ENCODE assay signal across 14 mouse cellular contexts in the genomic region with DNA sequence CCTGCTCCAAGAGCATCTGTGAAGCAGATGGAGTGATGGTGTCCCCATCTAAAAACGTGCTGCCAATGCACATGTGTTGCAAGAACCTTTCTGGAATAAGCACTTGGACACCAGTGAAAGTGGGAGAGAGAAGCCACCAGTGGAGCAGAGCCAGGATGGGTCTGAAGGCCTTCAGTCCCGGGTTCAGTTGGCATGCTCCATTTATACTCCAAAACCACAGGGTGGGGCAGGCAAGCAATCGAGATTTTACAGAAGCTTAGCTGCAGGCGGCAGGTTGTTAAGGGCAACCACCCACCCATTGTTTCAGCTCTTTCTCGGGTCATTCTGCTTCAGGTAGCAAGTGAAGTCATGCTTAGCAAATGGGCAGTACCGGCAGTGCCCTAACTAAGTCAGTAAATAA. TPM values are rescaled to one million over a fixed set of nuclear protein-coding genes. Genes with fewer than 3 reads are reported as not detected.
DNase-seq lines count a peak whose midpoint lies in the region; ATAC-seq lines count a peak whose summit lies in the region.
"Had no signal": no experiment of that assay in that cellular context is flagged by ENCODE, and none has a peak within 500 bp of the region (broad histone marks: within the 10 kb centered on the region; RNA-seq: fewer than 3 reads in every experiment).

No protein-coding gene starts in this region.

- ATAC-seq in cerebellum, adult (ENCODE audit: insufficient number of reproducible peaks, low FRiP score, low TSS enrichment): no peak
- ATAC-seq in megakaryocyte progenitor cell, adult 5-6 weeks (replicated peaks; ENCODE audit: poor library complexity): no peak
- ATAC-seq: Patski had no signal

- DNase-seq in cerebellum, adult 18-20 months: peak; percentile 28 to 38
- peak; percentile 19 to 24 for DNase-seq in layer of hippocampus, adult 8-10 months (ENCODE audit: low spot score in 2 of 2)
- no peak for DNase-seq in layer of hippocampus, adult 9-10 months (ENCODE audit: low spot score)
- DNase-seq in brain, adult 2 months (ENCODE audit: low read depth, low spot score): peak; percentile 48
- DNase-seq in layer of hippocampus, postnatal 14 days (ENCODE audit: low spot score in 2 of 2): peak; percentile 46 to 68
- no peak for DNase-seq in thymus, postnatal 25 days
- DNase-seq: heart, adult 18-20 months; kidney, adult 18-20 months; lung, embryonic 14.5 days; spleen, adult 18-20 months; thymus, postnatal 4 days had no signal

RNA-seq across cellular contexts. Expression of gene Sv2b, which starts 51.8 kb away (rescaled TPM):
- total RNA-seq in layer of hippocampus, adult 8-10 months (2022): 100 to 1,000 TPM; 269 to 356 (median 311) TPM
- 100 to 1,000 TPM; 341 to 350 TPM for total RNA-seq in layer of hippocampus, postnatal 14 days (2021)
- total RNA-seq in megakaryocyte progenitor cell, adult 5-6 weeks (2015): not detected in 2 replicates
- not detected in 2 replicates for total RNA-seq in megakaryocyte progenitor cell, adult 5-6 weeks (2017)

Comparison
In these comparisons a context has a peak if more than half of its experiments do, and no peak if none do; other contexts are left out.
1. DNase-seq: peak in cerebellum, adult 18-20 months (2 of 2), layer of hippocampus, adult 8-10 months (2 of 2), brain, adult 2 months (single experiment) and layer of hippocampus, postnatal 14 days (2 of 2); none in layer of hippocampus, adult 9-10 months (single experiment) and thymus, postnatal 25 days (single experiment).
2. RNA of gene Sv2b, which starts 51.8 kb away (total RNA-seq): 269 to 356 TPM in layer of hippocampus, adult 8-10 months and 341 to 350 TPM in layer of hippocampus, postnatal 14 days; not detected in megakaryocyte progenitor cell, adult 5-6 weeks; every median in the first group is over 100 times any median in the second.